Mouse (Mus musculus): ENCODE data around the gene Lpar1.
"Not testable (repeated sequence)": the region's sequence is repeated elsewhere in the genome, so short reads cannot be mapped to it uniquely, and the experiment has no call there.

The Lpar1 gene

DNA sequence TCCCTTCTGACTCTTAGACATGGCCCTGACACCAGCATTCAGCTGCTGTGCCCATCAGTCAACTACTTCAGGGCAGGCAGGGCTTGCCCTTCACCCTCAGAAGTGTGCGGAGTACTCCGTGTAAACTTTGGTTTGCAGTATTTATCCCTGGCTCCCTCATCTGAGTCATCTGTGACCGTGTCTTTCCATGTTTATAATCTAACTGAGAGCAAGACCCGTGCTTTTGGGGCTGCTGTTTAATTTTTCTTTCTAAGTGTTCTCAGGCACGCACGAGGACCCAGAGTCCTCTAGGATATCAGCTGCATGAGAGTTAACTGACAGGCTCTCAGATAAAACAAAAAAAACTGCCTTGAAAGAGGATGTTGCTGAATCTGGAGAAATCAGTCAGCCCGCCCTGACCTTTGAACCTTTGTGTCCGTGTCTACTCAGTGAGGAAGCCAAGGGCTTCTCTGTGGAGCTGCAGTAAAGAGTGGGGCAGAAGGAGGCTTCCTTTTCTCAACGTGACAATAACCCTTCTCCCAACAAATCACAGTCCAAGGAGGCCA, 7.7 kb downstream of the Lpar1 start:
- DNase-seq (ENCODE audit: low spot score), result no peak

DNA sequence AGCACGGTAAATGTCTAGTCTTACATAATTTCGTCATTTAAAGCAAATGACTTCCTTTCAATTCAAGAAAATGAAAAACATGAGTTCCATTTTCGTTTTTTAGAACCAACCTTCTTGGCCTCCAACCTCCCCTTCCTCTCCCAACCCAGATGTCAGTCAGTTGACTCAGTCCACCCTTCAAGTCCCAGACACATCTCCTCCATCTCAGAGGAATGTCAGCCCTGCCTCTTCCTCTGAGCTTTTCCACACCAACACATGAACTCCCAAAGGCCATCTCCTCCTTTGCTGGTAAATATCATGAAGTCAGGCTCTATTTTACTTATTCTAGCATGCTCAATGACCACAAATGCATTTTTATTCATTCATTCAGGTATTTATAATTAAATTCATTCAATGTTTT, 10.5 kb downstream of the Lpar1 start:
- DNase-seq (ENCODE audit: low spot score), result no peak

DNA sequence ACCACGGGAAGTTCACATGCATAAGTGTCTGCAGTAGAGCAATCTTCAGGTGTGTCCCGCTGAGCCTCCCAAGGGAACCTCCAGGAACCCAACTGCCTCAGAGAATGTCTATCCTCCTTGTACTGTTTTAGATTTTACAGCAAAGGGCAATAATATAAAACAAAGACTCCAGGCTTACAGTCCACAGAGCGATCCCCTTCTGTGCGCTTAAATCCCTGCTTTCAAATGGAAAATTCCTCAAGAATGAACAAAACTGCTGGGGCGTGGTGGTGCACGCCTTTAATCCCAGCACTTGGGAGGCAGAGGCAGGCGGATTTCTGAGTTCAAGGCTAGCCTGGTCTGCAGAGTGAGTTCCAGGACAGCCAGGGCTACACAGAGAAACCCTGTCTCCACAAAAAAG, 11.0 kb downstream of the Lpar1 start:
- not testable (repeated sequence) for DNase-seq (ENCODE audit: low spot score)

DNA sequence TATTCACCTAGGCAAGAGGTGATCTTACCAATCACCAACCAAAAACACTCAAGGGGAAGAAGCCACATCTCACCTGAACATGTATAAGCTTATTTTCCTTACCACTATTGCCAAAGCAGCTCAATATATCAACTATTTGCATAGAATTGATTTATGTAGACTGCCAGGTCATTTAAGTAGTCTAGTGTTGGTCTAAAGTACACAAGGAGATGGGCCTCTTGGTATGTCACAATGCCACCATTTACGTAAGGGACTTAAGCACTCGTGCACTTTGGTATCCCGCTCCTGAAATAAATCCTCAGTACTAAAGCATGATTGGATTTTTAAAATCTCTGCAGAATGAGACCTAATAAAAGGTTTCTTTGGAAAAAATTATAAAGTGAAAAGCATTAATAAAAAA, 12.9 kb downstream of the Lpar1 start:
- DNase-seq (ENCODE audit: low spot score), result no peak

DNA sequence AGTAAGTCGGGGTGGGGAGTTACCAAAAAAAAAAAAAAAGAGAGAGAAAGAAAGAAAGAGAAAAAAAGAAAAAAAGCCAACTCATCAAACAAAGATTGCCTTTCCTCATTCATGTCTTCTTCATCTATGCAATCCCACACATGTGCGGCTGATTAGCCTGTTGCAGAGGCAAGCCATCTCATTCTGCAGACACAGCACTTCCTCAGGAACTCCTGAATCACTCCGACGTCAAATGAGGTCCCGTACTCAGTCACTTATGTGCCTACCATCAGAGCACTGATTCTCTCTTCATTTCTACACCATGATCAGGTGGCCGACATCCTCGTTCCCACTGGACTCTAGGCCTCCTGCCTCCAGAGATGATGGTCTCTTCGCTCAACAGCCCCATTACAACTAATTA, 13.3 kb downstream of the Lpar1 start:
- DNase-seq (ENCODE audit: low spot score), result no peak

DNA sequence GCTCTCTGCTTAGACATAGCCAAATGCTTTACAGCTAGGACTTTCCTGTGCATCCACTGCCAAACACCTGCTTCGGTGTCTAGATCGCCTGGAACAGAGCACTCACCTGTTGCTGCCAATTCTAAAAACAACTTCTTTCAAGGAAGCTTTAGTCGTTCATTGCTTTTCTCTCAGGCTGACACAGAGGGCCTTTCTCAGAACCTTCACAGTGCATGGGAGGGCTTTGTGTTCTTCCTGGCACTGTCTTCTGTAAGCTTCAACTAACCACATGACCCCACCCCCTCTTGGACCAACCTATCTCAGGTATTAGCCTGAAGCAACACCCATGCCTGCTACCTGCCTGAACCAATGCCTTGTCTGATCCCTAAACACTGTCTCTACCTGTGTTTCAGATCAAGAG, 15.0 kb downstream of the Lpar1 start:
- DNase-seq (ENCODE audit: low spot score), result no peak

DNA sequence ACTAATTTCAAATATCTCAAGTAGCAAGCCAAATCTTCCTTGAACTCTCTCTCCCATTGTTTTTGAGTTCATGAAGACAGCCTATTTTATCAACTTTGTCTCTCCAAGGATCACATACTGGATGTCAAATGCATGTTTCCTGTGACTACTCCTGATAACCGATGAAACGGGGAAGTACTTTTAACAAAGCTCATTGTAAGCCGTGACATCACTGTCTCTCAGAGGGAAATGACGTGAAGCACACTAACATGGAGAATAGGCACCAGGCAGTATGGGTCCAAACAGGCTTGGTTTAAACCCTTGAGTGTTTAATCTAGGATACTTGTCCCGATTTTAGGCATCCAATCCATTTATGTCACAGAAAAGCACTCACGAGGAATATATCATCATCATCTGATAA, 17.9 kb downstream of the Lpar1 start:
- DNase-seq (ENCODE audit: low spot score), result no peak

DNA sequence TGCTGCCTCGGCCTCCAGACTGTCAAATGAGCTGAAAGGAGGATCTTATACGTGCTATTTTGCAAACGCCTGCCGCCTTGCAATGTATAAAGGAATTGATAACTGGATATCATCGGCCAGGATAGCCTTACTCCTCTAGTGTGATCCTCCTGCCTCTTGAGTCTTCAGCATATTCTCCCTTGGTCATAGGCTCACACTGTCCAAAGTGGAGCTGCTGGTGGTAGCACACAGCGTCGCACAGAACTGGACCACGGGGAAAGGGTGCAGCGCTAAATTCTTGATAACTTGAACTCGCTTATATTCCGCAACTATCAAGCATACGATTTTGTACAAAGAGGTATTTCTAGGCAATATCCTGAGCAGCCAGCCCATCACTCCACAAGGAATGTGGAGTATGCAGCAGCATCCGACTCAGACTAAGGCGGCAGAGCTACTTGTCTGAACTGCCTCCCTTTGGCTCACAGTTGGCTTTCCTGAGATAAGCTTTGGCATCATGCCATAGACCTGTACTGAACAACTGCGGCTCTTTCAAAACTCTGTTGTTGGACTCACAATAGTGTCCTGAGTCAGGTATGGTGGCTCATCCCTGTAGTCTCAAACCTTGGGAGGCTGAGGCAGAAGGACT, 18.9 kb downstream of the Lpar1 start:
- DNase-seq (ENCODE audit: low spot score), result no peak

DNA sequence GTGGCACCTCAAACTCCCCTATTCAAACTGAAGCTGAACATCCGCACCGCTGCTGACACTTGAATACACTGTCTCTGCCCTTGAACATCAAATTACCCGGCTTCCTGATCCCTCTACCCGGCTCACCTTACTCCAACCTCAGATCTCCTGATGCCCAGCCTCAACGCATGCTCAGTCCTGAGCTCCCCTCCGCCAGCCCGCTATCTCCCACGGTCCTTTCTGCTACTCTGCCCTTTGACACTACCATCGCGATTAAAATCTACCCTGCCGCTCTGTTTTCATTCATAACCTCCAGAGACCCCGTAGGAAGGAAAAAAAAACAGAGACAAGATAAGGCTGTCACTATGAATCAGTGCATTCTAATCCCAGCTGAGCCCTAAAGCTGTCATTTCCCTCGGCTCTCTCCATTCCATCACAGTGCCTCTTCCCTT, 19.5 kb downstream of the Lpar1 start:
- no peak for DNase-seq (ENCODE audit: low spot score)

DNA sequence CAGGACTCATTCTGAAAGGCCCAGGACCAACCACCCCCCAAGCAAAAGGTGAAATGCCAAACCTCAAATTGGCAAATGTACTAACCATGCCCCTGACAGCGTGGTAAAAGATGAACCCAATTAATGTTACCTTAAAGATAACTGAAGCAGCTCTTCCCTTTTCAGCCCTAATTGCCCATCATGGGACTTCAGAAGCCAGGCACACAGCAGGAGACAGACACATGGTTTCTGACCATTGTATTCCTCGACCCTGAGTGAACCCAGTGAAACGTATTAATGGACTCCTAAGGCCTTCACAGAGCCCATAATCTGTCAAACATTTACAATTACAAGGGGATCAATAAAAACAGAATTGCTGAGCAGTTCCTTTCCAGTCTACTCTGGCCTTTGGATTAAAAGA, 20.2 kb downstream of the Lpar1 start:
- no peak for DNase-seq (ENCODE audit: low spot score)

DNA sequence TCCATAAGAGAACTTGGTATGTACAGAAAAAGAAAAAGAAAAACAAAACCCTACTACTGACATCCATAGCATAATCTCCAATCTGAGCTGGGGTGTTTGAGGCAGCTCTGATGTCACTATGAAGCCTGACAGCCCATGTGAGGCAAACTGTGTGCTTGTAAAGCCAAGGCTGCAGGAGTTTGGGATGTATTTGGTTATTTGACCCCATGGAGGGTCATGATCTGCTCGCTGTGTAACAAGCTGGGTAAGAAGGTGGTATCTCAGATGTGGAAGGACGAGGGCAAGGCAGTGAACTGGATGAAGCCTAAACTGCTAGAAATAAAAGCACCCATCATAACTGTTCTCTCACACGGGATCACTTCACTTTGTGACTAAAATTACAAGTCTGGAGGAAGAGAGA, 21.4 kb downstream of the Lpar1 start:
- no peak for DNase-seq (ENCODE audit: low spot score)

DNA sequence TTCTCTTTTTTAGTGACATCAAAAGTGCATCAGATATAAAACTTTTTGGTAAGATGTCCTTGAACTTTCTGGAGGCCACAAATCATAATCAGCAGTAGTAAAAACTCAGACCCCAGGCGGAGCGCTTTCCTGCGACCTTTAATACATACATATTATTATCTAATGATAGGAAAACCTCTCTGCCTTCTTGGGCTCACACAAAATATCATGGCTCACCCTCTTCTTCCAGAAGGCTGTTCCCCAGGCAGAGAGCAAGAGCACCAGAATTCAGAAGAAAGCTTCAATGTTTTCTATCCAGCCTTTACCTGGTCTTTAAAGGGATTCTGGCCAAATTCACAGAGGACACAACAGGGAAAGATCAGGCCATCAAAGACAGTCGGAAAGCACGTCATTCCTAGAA, 23.0 kb downstream of the Lpar1 start:
- DNase-seq (ENCODE audit: low spot score), result no peak

DNA sequence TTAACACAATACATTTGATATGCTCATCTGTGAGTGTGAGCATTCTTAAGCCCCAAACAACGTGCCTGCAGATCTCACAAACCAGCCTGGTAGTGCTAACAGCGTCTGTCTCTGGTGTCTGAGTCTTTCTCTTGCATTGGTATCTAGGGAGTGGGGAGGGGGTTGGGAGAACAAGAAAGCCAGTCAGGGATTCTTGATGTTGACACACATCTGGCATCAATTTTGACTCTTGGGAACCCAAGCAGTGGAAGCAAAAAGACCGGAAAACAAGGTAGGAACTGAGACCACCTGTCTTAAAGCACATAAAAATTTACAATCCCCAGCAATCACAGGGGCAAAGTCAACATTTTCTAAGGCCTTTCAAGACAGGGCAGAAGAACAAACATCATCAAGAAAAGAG, 23.4 kb downstream of the Lpar1 start:
- no peak for DNase-seq (ENCODE audit: low spot score)

DNA sequence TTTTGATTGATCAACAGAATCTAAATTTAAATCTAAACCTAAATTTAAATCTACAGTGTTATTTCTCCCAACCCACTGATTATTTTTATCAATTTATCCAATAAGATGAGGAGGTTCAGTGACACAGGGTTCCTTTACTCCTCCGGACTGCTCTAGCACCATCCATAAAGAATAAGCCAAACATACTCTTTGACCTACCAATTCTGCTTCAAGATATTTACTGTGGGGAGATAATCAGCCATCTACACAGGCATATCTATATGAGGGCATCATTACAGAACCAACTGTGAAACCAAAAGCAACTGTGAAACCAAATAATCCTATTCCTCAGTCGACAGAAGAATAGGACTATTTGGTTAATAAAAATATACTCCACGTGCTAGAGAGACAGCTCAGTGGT, 25.8 kb downstream of the Lpar1 start:
- DNase-seq (ENCODE audit: low spot score), result no peak

DNA sequence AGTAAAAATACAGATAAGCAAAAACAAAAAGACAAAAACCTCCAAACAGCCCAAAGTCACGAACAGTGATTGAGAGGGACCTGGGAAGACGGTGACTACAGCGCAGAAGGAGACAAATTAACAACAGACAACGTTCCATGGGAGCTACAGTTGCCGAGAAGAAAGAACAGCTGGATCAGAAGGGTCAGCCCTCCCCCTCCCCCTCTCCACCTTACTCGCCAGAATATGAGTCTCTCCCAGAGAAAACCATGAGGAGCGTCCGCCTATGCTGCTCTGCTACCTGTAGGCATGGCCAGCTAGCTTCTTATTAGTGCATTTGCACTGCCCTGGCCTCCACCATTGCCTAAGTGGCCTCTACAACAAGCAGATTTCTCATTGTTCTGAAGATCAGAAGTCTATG, 32.6 kb downstream of the Lpar1 start:
- DNase-seq (ENCODE audit: low spot score), result no peak

DNA sequence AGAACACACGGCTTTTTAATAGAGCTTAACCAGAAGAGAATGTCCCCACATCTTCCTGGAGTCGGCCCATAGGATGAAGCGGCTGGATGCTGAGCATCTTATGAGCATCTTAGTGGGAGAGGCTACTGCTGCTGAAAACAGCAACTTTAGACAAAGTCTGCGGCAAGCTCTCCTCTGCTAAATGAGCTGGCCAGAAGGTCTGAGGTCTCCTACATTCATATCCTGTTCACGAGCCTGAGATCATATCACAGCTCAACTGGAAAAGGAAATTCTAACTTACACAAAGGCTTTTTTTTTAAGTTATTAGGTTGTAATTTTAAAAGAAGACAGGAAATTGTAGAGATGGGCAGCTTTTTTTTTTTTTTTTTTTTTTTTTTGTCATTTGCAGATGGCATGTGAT, 33.2 kb downstream of the Lpar1 start:
- no peak for DNase-seq (ENCODE audit: low spot score)

DNA sequence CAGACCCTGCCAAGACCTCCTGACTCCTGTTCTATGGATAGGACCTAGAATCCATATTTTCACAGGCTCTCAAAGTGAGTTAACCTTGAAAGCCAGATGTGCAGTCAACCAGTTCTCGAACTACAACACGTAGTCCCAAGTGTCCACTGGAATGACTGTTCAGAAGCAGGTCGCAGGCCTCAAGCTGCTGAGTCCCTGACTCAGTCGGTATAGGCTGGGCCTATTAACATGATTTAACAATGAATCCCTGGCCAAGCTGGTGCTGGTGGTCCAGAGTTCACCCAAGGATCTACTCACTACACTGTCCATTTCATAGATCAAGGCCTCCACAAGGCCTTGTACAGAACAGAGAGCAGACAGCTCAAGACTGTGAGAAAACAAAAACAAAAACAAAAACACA, 33.8 kb downstream of the Lpar1 start:
- DNase-seq (ENCODE audit: low spot score), result no peak

DNA sequence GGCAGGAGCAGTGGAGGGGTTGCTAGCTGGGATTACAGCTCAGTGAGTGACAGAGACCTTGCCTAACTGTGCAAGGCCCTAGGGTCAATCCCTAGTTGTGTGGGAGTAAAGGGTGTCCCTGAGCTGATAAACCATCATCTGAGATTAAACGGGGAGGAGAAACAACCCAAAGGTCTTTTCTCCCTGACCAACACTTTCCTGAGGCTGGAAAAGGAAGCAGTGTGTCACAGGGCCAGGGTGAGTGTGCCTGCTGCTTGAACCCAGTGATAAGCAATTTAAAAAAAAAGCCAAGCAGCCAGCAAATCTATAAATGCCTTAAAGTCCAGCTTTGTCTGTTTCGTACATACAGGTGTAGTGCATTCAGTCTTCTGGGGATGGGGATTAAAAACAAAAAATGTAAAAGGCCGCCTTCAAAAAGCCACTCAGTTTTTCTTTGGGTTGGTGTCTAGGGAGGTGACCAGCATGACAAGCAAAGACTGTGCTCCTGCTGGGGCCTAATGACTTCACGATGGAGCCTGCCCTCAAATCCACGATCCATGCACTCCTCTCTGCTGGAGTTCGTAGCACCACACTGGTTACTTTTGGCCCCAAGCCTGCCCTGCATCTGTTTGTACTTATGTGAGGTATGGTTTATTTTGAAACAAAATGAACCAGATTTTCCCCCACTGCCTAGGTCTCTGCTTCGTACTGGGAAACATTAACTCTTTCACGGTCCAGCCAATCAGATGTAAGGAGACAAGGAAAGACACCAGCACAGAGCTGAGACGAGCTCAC, 35.3 kb downstream of the Lpar1 start:
- no peak for DNase-seq (ENCODE audit: low spot score)

DNA sequence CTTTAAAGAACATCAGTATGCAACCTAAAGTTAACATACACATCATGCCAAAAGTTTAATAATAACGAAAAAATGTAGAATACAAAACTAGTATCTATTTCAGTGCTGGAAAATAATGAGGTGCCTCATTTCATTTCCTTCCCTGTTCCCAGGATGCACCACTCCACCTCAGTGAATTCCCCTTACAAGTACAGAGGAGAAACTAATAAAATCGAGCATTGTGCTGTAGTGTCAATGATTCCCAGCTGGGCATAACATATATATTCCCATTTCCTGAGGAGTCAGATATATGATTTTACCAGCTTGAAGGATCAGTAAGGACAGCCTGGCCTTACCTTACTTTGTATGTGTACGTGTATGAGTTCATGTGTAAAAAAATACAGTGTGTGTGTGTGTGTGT, 36.9 kb downstream of the Lpar1 start:
- DNase-seq (ENCODE audit: low spot score), result no peak

DNA sequence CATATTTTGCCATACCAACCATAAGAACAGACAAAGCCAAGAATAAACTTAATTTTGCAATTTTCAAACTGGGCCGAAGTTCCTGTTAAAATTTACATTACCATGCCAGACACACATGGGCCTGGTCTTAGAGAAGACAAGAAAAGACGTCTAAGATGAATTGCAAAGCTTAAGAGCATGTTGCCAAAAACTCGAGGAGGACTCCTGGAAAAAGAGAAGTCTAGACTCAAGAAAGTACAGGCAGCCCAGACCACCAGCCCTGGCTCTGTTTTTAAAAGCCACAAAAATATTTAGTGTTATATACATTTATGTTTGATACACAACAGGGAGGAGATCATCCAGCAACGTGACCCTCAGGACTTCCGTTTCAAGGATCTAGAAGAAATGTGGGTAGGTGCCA, 37.5 kb downstream of the Lpar1 start:
- DNase-seq (ENCODE audit: low spot score), result no peak

DNA sequence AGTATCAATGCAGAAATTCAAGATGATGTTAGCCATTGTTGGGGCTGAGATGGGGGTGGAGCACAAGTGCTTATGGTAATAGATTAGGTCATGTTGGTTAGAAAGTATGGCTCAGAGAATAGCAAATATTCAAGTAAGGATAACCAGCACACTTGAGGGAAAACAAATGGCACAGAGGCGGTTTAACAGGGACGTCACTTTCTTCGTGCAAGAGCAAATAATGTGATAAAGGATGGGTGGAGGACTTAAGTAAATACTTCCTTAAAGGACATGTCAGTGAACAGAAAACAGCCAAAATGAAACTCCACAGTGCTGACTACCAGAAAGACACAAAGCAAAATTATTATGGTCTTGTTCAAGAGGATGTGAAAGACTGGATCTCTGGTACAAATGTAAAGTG, 42.1 kb downstream of the Lpar1 start:
- DNase-seq (ENCODE audit: low spot score), result no peak

DNA sequence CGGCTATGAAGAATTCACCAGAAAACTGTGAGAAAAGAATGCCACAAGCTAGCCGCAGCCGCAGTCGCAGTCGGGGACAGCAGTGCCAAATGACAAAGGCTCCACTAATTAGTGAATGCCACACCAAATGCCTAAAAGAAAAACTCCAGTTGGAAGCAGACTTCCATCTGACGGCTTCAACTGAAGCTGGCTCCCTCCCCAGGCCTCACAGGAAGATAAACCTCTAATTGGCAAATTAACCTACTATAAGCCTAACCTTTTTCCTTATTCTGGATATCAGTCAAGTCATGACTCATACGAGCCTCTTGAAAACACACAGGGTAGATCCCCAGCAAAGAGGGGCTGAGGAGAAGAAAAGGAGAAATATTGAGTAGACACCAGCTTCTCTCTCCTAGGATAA, 44.9 kb downstream of the Lpar1 start:
- DNase-seq (ENCODE audit: low spot score), result peak; percentile 36

DNA sequence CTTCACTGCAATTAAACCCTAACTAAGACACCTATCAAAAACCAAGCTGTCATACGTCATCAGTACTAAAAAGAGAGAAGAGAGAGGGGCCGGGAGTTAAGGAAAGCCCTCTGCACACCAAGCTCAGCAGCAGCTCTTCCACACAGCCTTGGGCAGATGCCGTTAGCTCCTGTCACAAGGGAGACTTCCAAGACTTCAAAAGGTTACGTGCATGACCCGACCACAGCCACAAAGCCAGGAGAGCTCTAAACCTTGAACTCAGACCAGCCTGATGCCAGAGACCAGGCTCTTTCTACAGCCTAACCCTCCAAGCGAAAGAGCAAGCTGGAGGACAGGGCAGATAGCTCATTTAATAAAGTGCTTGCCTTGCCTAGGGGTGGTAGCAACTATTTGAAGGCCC, 46.2 kb downstream of the Lpar1 start:
- no peak for DNase-seq (ENCODE audit: low spot score)

Data from layer of hippocampus, adult 11-12 months (tissue).